ENCODE assay signal across 14 mouse cellular contexts in the genomic region with DNA sequence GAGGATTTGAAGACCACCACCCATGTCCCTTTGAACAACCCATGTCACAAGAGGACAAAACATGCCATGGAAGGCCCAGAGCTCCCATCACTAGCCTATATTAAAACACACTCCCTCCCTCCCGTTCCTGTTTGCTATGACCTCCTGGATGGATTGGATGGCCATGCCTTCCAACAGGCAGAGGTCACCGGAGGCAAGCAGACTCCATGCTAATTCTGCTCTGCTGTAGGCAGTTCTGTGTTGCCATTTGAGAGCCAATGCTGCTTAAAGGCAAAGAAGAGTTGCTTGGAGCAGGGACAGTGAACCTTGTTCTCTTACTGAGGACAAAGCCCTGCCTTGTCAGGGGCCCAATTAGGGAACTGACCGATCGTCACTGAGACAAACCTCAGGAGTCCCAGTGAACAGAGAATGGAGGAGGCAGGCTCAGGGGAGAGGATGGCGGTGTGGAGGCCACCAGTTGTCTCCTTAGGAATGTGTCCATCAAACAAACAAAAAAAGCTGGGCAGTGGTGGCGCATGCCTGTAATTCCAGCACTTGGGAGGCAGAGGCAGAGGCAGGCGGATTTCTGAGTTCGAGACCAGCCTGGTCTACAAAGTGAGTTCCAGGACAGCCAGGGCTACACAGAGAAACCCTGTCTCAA. TPM values are rescaled to one million over a fixed set of nuclear protein-coding genes. Genes with fewer than 3 reads are reported as not detected.
A peak's percentile ranks its signal among the peaks of the same experiment; 100 is the strongest.
DNase-seq lines count a peak whose midpoint lies in the region; ATAC-seq and TF ChIP-seq lines count a peak whose summit lies in the region.
"Had no signal": no experiment of that assay in that cellular context is flagged by ENCODE, and none has a peak within 500 bp of the region (broad histone marks: within the 10 kb centered on the region; RNA-seq: fewer than 3 reads in every experiment).

No protein-coding gene starts in this region.

- 73% methylated on average over 8 of the region's 8 CpGs for WGBS in midbrain, embryonic 13.5 days
- 75% methylated on average over 7 of the region's 8 CpGs for WGBS in midbrain, postnatal 0 days
- 52% methylated on average over 7 of the region's 8 CpGs for WGBS in intestine, postnatal 0 days

- H3K27ac ChIP-seq in midbrain, embryonic 13.5 days: peak overlapping the region; percentile 60
- H3K27ac ChIP-seq in midbrain, postnatal 0 days (ENCODE audit: low read depth, low read length): no peak overlapping the region
- H3K27ac ChIP-seq in intestine, postnatal 0 days (ENCODE audit: low read depth, low read length): peak overlapping the region; percentile 41

- no peak overlapping the region for H3K4me2 ChIP-seq in midbrain, embryonic 13.5 days (replicated peaks)
- H3K4me2 ChIP-seq in midbrain, postnatal 0 days (ENCODE audit: low read depth, low read length, poor library complexity, severe bottlenecking): no peak overlapping the region
- H3K4me2 ChIP-seq in intestine, postnatal 0 days (replicated peaks; ENCODE audit: low read depth): no peak overlapping the region
- H3K4me2 ChIP-seq: midbrain, embryonic 15.5 days had no signal

- no peak overlapping the region for H3K4me3 ChIP-seq in midbrain, embryonic 13.5 days (replicated peaks)
- no peak overlapping the region for H3K4me3 ChIP-seq in midbrain, postnatal 0 days (ENCODE audit: low read depth, low read length)
- no peak overlapping the region for H3K4me3 ChIP-seq in intestine, postnatal 0 days (ENCODE audit: low read depth, low read length)
- H3K4me3 ChIP-seq: midbrain, embryonic 15.5 days had no signal

- peaks cover 45% of the 10 kb centered on the region for H3K36me3 ChIP-seq in midbrain, embryonic 13.5 days
- peaks cover 34% of the 10 kb centered on the region for H3K36me3 ChIP-seq in midbrain, postnatal 0 days (ENCODE audit: insufficient read depth, low read length)
- H3K36me3 ChIP-seq in intestine, postnatal 0 days (ENCODE audit: control insufficient read depth, insufficient read depth): peaks cover 26% of the 10 kb centered on the region

- no peak for ATAC-seq in midbrain, embryonic 13.5 days
- no peak for ATAC-seq in midbrain, postnatal 0 days (ENCODE audit: low FRiP score)
- no peak for ATAC-seq in intestine, postnatal 0 days
- ATAC-seq: midbrain, embryonic 15.5 days had no signal

- intact Hi-C loops in gastrocnemius, postnatal 14 days (cut with DNase I; ENCODE audit: low total_unique reads): loop anchor here (5.0 kb wide), 1 partner anchor 32 kb away; no protein-coding TSS in a partner anchor

- no peak overlapping the region for H3K9ac ChIP-seq in midbrain, embryonic 13.5 days (replicated peaks)
- no peak overlapping the region for H3K9ac ChIP-seq in midbrain, postnatal 0 days (replicated peaks; ENCODE audit: low read length, poor library complexity, severe bottlenecking)
- H3K9ac ChIP-seq in intestine, postnatal 0 days (ENCODE audit: low read depth, low read length): no peak overlapping the region
- H3K9ac ChIP-seq: midbrain, embryonic 15.5 days had no signal

- H3K27me3 ChIP-seq in midbrain, embryonic 13.5 days: no peaks in the 10 kb centered on the region
- no peaks in the 10 kb centered on the region for H3K27me3 ChIP-seq in midbrain, postnatal 0 days (ENCODE audit: insufficient read depth, low read length)
- no peaks in the 10 kb centered on the region for H3K27me3 ChIP-seq in intestine, postnatal 0 days (replicated peaks; ENCODE audit: control insufficient read depth, insufficient read depth, low read length)
- H3K27me3 ChIP-seq: midbrain, embryonic 15.5 days had no signal

- peaks cover 43% of the 10 kb centered on the region for H3K4me1 ChIP-seq in midbrain, embryonic 13.5 days (replicated peaks)
- peaks cover 14% of the 10 kb centered on the region; the same call in 1 of the 2 replicates for H3K4me1 ChIP-seq in midbrain, postnatal 0 days (ENCODE audit: insufficient read depth, low read length)
- peaks cover 3% of the 10 kb centered on the region; the same call in 1 of the 2 replicates for H3K4me1 ChIP-seq in intestine, postnatal 0 days (replicated peaks; ENCODE audit: control insufficient read depth, insufficient read depth, low read length)

- no peak for TF ChIP-seq CTCF in midbrain, postnatal 0 days (IDR thresholded peaks at IDR 0.05)
- TF ChIP-seq CTCF in intestine, postnatal 0 days (IDR thresholded peaks at IDR 0.05; ENCODE audit: low read depth): no peak

- DNase-seq in gastrocnemius, adult 18-20 months (ENCODE audit: low spot score): peak; percentile 26
- no peak for DNase-seq in gastrocnemius, postnatal 14 days
- DNase-seq in midbrain, postnatal 0 days (ENCODE audit: low spot score): no peak
- peak; percentile 18 for DNase-seq in yolk sac, embryonic 10.5 days (ENCODE audit: low spot score)
- DNase-seq in layer of hippocampus, postnatal 25 days (ENCODE audit: extremely low spot score in 1 of 2, low spot score in 1 of 2): no peak
- DNase-seq in left cerebral cortex, adult 8-10 months (ENCODE audit: low spot score in 2 of 2): no peak
- DNase-seq: cerebellum, adult 11 months; kidney, postnatal 25 days had no signal

- no peaks in the 10 kb centered on the region for H3K9me3 ChIP-seq in midbrain, embryonic 13.5 days
- H3K9me3 ChIP-seq in midbrain, postnatal 0 days (ENCODE audit: low read length): no peaks in the 10 kb centered on the region
- no peaks in the 10 kb centered on the region for H3K9me3 ChIP-seq in intestine, postnatal 0 days (ENCODE audit: control insufficient read depth)
- H3K9me3 ChIP-seq: midbrain, embryonic 15.5 days had no signal

RNA-seq across cellular contexts. Expression of a gene that starts 4.5 kb away (rescaled TPM):
- total RNA-seq in gastrocnemius, adult 18-20 months (2021): 100 to 1,000 TPM; 141 to 165 TPM
- 100 to 1,000 TPM; 101 to 102 TPM for total RNA-seq in gastrocnemius, postnatal 14 days (2021)
- 133 and 134 TPM in 2 replicates for polyA plus RNA-seq in midbrain, embryonic 13.5 days (2015; fragmentation: Nextera tagmentation; extraction: Ambion mirVana)
- 151 and 168 TPM in 2 replicates for total RNA-seq in midbrain, postnatal 0 days (2014; rRNA removed)
- 107 and 110 TPM in 2 replicates for polyA plus RNA-seq in midbrain, postnatal 0 days (2015; fragmentation: Nextera tagmentation; extraction: Ambion mirVana)
- polyA plus RNA-seq in intestine, postnatal 0 days (2015; fragmentation: Nextera tagmentation; extraction: Ambion mirVana): 95.2 and 106 TPM in 2 replicates
- 10 to 100 TPM; 91.2 to 93.1 TPM for total RNA-seq in layer of hippocampus, postnatal 25 days (2021)
- total RNA-seq in left cerebral cortex, adult 8-10 months (2022): 100 to 1,000 TPM in 3 of 4 experiments, 10 to 100 TPM in 1; 98.1 to 118 (median 107) TPM

RNA-seq across cellular contexts. Expression of a gene that starts 4.6 kb away (rescaled TPM):
- total RNA-seq in gastrocnemius, adult 18-20 months (2021): 10 to 100 TPM; 10.8 to 15.3 TPM
- 10 to 100 TPM; 15.8 to 17.7 TPM for total RNA-seq in gastrocnemius, postnatal 14 days (2021)
- 72.9 and 77.8 TPM in 2 replicates for polyA plus RNA-seq in midbrain, embryonic 13.5 days (2015; fragmentation: Nextera tagmentation; extraction: Ambion mirVana)
- 34.5 and 43.8 TPM in 2 replicates for total RNA-seq in midbrain, postnatal 0 days (2014; rRNA removed)
- 86.9 and 87.1 TPM in 2 replicates for polyA plus RNA-seq in midbrain, postnatal 0 days (2015; fragmentation: Nextera tagmentation; extraction: Ambion mirVana)
- polyA plus RNA-seq in intestine, postnatal 0 days (2015; fragmentation: Nextera tagmentation; extraction: Ambion mirVana): 48.4 and 49.3 TPM in 2 replicates
- total RNA-seq in layer of hippocampus, postnatal 25 days (2021): 10 to 100 TPM; 30.8 to 35.6 TPM
- 10 to 100 TPM; 32.5 to 39.3 (median 38.4) TPM for total RNA-seq in left cerebral cortex, adult 8-10 months (2022)

RNA-seq across cellular contexts. Expression of a gene that starts 23.9 kb away (rescaled TPM):
- 1 to 10 TPM; 7.1 to 9.7 TPM for total RNA-seq in gastrocnemius, adult 18-20 months (2021)
- 1 to 10 TPM; 2.2 to 6.2 TPM for total RNA-seq in gastrocnemius, postnatal 14 days (2021)
- not detected in 2 replicates for polyA plus RNA-seq in midbrain, embryonic 13.5 days (2015; fragmentation: Nextera tagmentation; extraction: Ambion mirVana)
- total RNA-seq in midbrain, postnatal 0 days (2014; rRNA removed): not detected in 2 replicates
- polyA plus RNA-seq in midbrain, postnatal 0 days (2015; fragmentation: Nextera tagmentation; extraction: Ambion mirVana): 5.1 and 5.6 TPM in 2 replicates
- not detected in 2 replicates for polyA plus RNA-seq in intestine, postnatal 0 days (2015; fragmentation: Nextera tagmentation; extraction: Ambion mirVana)
- total RNA-seq in layer of hippocampus, postnatal 25 days (2021): 10 to 100 TPM in 1 of 2 experiments, 1 to 10 TPM in 1; 6.3 to 21.1 TPM
- total RNA-seq in left cerebral cortex, adult 8-10 months (2022): 10 to 100 TPM in 2 of 4 experiments, 1 to 10 TPM in 2; 6.0 to 10.8 (median 9.5) TPM
- total RNA-seq: hematopoietic stem cell, adult 5-6 weeks had no signal
- polyA plus RNA-seq: embryonic facial prominence, embryonic 14.5 days; limb, embryonic 11.5 days had no signal

RNA-seq across cellular contexts. Expression of a gene that starts 25.7 kb away (rescaled TPM):
- total RNA-seq in gastrocnemius, adult 18-20 months (2021): 10 to 100 TPM; 20.4 to 23.0 TPM
- 10 to 100 TPM; 20.7 TPM for total RNA-seq in gastrocnemius, postnatal 14 days (2021)
- 42.2 and 43.8 TPM in 2 replicates for polyA plus RNA-seq in midbrain, embryonic 13.5 days (2015; fragmentation: Nextera tagmentation; extraction: Ambion mirVana)
- total RNA-seq in midbrain, postnatal 0 days (2014; rRNA removed): 46.3 and 47.2 TPM in 2 replicates
- 19.4 and 21.9 TPM in 2 replicates for polyA plus RNA-seq in midbrain, postnatal 0 days (2015; fragmentation: Nextera tagmentation; extraction: Ambion mirVana)
- polyA plus RNA-seq in intestine, postnatal 0 days (2015; fragmentation: Nextera tagmentation; extraction: Ambion mirVana): 12.0 and 14.2 TPM in 2 replicates
- 10 to 100 TPM; 31.8 to 33.0 TPM for total RNA-seq in layer of hippocampus, postnatal 25 days (2021)
- 10 to 100 TPM; 30.2 to 33.7 (median 30.9) TPM for total RNA-seq in left cerebral cortex, adult 8-10 months (2022)

RNA-seq across cellular contexts. Expression of a gene that starts 27.5 kb away (rescaled TPM):
- total RNA-seq in gastrocnemius, adult 18-20 months (2021): under 1 TPM; 0.21 TPM
- total RNA-seq in gastrocnemius, postnatal 14 days (2021): under 1 TPM; 0.02 to 0.07 TPM
- 0.32 and 0.50 TPM in 2 replicates for polyA plus RNA-seq in midbrain, embryonic 13.5 days (2015; fragmentation: Nextera tagmentation; extraction: Ambion mirVana)
- total RNA-seq in midbrain, postnatal 0 days (2014; rRNA removed): 14.6 and 23.2 TPM in 2 replicates
- 0.65 and 1.1 TPM in 2 replicates for polyA plus RNA-seq in midbrain, postnatal 0 days (2015; fragmentation: Nextera tagmentation; extraction: Ambion mirVana)
- polyA plus RNA-seq in intestine, postnatal 0 days (2015; fragmentation: Nextera tagmentation; extraction: Ambion mirVana): 0.03 TPM in 1 of 2 replicates, not detected in the other
- total RNA-seq in layer of hippocampus, postnatal 25 days (2021): 10 to 100 TPM; 39.7 to 43.4 TPM
- total RNA-seq in left cerebral cortex, adult 8-10 months (2022): 10 to 100 TPM; 64.3 to 80.9 (median 66.4) TPM
- total RNA-seq: hematopoietic stem cell, adult 5-6 weeks had no signal
- polyA plus RNA-seq: limb, embryonic 11.5 days had no signal

Comparison
In these comparisons a context has a peak if more than half of its experiments do, and no peak if none do; other contexts are left out.
1. DNase-seq: peak in gastrocnemius, adult 18-20 months (single experiment) and yolk sac, embryonic 10.5 days (single experiment); none in gastrocnemius, postnatal 14 days (single experiment), midbrain, postnatal 0 days (single experiment), layer of hippocampus, postnatal 25 days (0 of 2) and left cerebral cortex, adult 8-10 months (0 of 2).